Comparison of ENCODE assay signal across 11 mouse cellular contexts in the genomic region with DNA sequence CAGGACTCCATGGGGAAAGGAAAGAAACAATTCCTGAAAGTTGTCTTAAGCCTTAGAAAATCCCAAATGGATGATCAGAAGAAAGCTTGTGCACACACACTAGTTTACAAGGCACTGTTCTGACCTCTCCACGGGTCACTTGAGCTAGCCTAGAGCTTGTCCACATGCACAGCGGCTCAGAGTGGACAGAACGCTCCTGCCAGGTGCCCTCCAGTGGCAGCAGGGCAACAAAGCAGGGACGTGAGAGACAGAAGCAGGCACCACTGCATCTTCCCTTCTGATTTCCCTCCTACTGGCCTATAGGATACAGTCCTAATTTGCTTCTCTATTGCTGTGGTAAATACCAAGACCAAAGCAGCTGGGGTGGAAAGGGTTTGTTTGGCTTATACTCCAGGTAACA. TPM values are rescaled to one million over a fixed set of nuclear protein-coding genes. Genes with fewer than 3 reads are reported as not detected.
DNase-seq lines count a peak whose midpoint lies in the region; ATAC-seq and TF ChIP-seq lines count a peak whose summit lies in the region.
"Had no signal": no experiment of that assay in that cellular context is flagged by ENCODE, and none has a peak within 500 bp of the region (broad histone marks: within the 10 kb centered on the region; RNA-seq: fewer than 3 reads in every experiment).

No protein-coding gene starts in this region.

- H3K36me3 ChIP-seq in lung, postnatal 0 days (ENCODE audit: insufficient read depth, low read length) = no peaks in the 10 kb centered on the region
- H3K36me3 ChIP-seq in stomach, postnatal 0 days (ENCODE audit: control insufficient read depth, insufficient read depth, low read length) = no peaks in the 10 kb centered on the region
- H3K36me3 ChIP-seq: forebrain, embryonic 12.5 days had no signal

- H3K9me3 ChIP-seq in lung, postnatal 0 days (ENCODE audit: low read length) = no peaks in the 10 kb centered on the region
- no peaks in the 10 kb centered on the region for H3K9me3 ChIP-seq in stomach, postnatal 0 days (ENCODE audit: control insufficient read depth, low read length)
- H3K9me3 ChIP-seq: forebrain, embryonic 12.5 days had no signal

- TF ChIP-seq CTCF in lung, postnatal 0 days (IDR thresholded peaks at IDR 0.05) = peak; percentile 55
- TF ChIP-seq CTCF in stomach, postnatal 0 days (IDR thresholded peaks at IDR 0.05; ENCODE audit: low read depth) = peak; percentile 60

- no peak overlapping the region for H3K4me3 ChIP-seq in lung, postnatal 0 days (ENCODE audit: low read depth, low read length)
- no peak overlapping the region for H3K4me3 ChIP-seq in stomach, postnatal 0 days (ENCODE audit: low read depth, low read length)
- H3K4me3 ChIP-seq: forebrain, embryonic 12.5 days had no signal

- no peaks in the 10 kb centered on the region for H3K27me3 ChIP-seq in lung, postnatal 0 days (replicated peaks; ENCODE audit: insufficient read depth, low read length)
- H3K27me3 ChIP-seq in stomach, postnatal 0 days (ENCODE audit: control insufficient read depth, insufficient read depth, low read length) = no peaks in the 10 kb centered on the region
- H3K27me3 ChIP-seq: forebrain, embryonic 12.5 days had no signal

- no peak for TF ChIP-seq EP300 in lung, postnatal 0 days (IDR thresholded peaks at IDR 0.05)
- TF ChIP-seq EP300 in stomach, postnatal 0 days (optimal IDR thresholded peaks at IDR 0.05) = no peak

- H3K4me1 ChIP-seq in lung, postnatal 0 days (ENCODE audit: insufficient read depth, low read depth, low read length) = no peaks in the 10 kb centered on the region
- H3K4me1 ChIP-seq in stomach, postnatal 0 days (replicated peaks; ENCODE audit: control insufficient read depth, insufficient read depth) = no peaks in the 10 kb centered on the region
- H3K4me1 ChIP-seq: forebrain, embryonic 12.5 days had no signal

- no peak overlapping the region for H3K27ac ChIP-seq in lung, postnatal 0 days (ENCODE audit: low read length)
- H3K27ac ChIP-seq in stomach, postnatal 0 days (replicated peaks) = no peak overlapping the region
- H3K27ac ChIP-seq: forebrain, embryonic 12.5 days; hindbrain, embryonic 14.5 days had no signal

- 19% methylated on average over 4 of the region's 4 CpGs for WGBS in lung, postnatal 0 days
- 47% methylated on average over 4 of the region's 4 CpGs for WGBS in stomach, postnatal 0 days

- peak; percentile 71 for DNase-seq in embryo, embryonic 10 days (ENCODE audit: low spot score)
- no peak for DNase-seq in embryo, embryonic 9.5 days (ENCODE audit: extremely low spot score)
- no peak for DNase-seq in lung, postnatal 0 days (ENCODE audit: low spot score)
- DNase-seq in lung, postnatal 4 days = no peak
- DNase-seq in kidney, adult 8-10 months = peak; percentile 73 to 75
- no peak for DNase-seq in stomach, postnatal 0 days (ENCODE audit: low spot score)
- DNase-seq: thymus, postnatal 36 days had no signal

- no peak overlapping the region for H3K9ac ChIP-seq in lung, postnatal 0 days (replicated peaks; ENCODE audit: low read depth)
- no peak overlapping the region for H3K9ac ChIP-seq in stomach, postnatal 0 days (ENCODE audit: low read length)
- H3K9ac ChIP-seq: forebrain, embryonic 12.5 days; hindbrain, embryonic 14.5 days had no signal

- H3K4me2 ChIP-seq in lung, postnatal 0 days (replicated peaks; ENCODE audit: low read depth, low read length) = no peak overlapping the region
- no peak overlapping the region for H3K4me2 ChIP-seq in stomach, postnatal 0 days (replicated peaks; ENCODE audit: low read depth)
- H3K4me2 ChIP-seq: forebrain, embryonic 12.5 days; hindbrain, embryonic 14.5 days had no signal

- ATAC-seq in lung, postnatal 0 days = no peak
- ATAC-seq in stomach, postnatal 0 days (ENCODE audit: low FRiP score, low TSS enrichment) = no peak
- ATAC-seq in megakaryocyte progenitor cell, adult 5-6 weeks (replicated peaks; ENCODE audit: poor library complexity) = no peak
- ATAC-seq in cerebellum, adult (ENCODE audit: insufficient number of reproducible peaks, low FRiP score, low TSS enrichment) = no peak

RNA-seq across cellular contexts. Expression of gene Mfsd4b1, which starts 16.3 kb away (rescaled TPM):
- 0.46 and 0.69 TPM in 2 replicates for polyA plus RNA-seq in lung, postnatal 0 days (2015; fragmentation: Nextera tagmentation; extraction: Ambion mirVana)
- 0.07 and 0.22 TPM in 2 replicates for polyA plus RNA-seq in stomach, postnatal 0 days (2015; fragmentation: Nextera tagmentation; extraction: Ambion mirVana)
- 0.07 TPM in 1 of 2 replicates, not detected in the other for total RNA-seq in megakaryocyte progenitor cell, adult 5-6 weeks (2015)
- not detected in 2 replicates for total RNA-seq in megakaryocyte progenitor cell, adult 5-6 weeks (2017)
- polyA plus RNA-seq: forebrain, embryonic 12.5 days had no signal

RNA-seq across cellular contexts. Expression of gene Mfsd4b5, which starts 54.9 kb away (rescaled TPM):
- polyA plus RNA-seq in lung, postnatal 0 days (2015; fragmentation: Nextera tagmentation; extraction: Ambion mirVana) = 0.11 and 0.13 TPM in 2 replicates
- polyA plus RNA-seq in stomach, postnatal 0 days (2015; fragmentation: Nextera tagmentation; extraction: Ambion mirVana) = 0.13 and 0.16 TPM in 2 replicates
- total RNA-seq in megakaryocyte progenitor cell, adult 5-6 weeks (2015) = 0.44 and 0.56 TPM in 2 replicates
- total RNA-seq in megakaryocyte progenitor cell, adult 5-6 weeks (2017) = 0.37 and 0.71 TPM in 2 replicates
- polyA plus RNA-seq: forebrain, embryonic 12.5 days had no signal

Comparison
In these comparisons a context has a peak if more than half of its experiments do, and no peak if none do; other contexts are left out.
1. DNase-seq: peak in embryo, embryonic 10 days (single experiment) and kidney, adult 8-10 months (2 of 2); none in embryo, embryonic 9.5 days (single experiment), lung, postnatal 0 days (single experiment), lung, postnatal 4 days (0 of 2) and stomach, postnatal 0 days (single experiment).